Mouse (Mus musculus) right cerebral cortex, postnatal 36 days (tissue): ENCODE measurements around the gene Itsn1.

Experiments
- DNase-seq, 2 experiments: peaks; one replicate each; pipeline ENCODE4 v3.0.0; 2022; ENCODE audit warnings: low spot score in 2 of 2, mixed read lengths in 1 of 2

Gene Itsn1

DNA sequence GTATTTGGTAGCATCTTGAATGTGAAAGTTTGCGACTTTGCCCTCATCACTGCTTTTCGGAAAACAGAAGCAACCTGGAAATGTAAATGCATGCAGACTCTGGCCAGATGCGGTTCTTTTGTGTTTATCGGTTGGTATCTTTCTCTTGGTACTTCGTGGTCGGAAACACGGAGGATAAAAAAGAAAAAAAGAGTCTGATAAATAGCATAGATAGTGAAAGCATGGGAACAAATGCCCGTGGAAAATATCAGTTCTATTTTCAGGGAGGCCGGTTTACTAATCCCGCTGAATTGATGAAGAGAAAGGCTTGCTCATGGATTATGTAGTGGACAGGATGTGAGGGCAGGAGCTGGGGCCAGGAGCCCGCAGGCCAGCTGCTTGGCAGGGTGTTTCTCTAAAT lies 1.4 kb downstream of the Itsn1 start:
- DNase-seq, result no peak

DNA sequence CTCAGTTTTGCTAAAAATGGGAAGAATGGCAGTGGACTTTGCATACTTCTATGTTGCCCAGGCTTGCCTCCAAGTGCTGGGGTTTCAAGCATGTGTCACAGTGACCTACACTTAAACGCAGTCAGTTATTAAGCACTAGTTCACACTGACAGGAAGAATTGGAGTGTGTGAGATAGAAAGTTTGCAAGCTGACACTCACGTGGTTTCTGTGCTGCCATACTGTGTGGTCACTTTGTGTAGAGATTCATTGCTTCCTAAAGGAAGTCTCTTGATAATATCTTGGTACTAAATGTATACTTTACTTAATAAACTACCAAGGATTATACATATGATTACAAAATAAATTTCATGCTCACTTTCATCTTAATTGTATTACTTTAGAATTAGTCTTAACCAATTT lies 3.7 kb downstream of the Itsn1 start:
- no peak for DNase-seq

DNA sequence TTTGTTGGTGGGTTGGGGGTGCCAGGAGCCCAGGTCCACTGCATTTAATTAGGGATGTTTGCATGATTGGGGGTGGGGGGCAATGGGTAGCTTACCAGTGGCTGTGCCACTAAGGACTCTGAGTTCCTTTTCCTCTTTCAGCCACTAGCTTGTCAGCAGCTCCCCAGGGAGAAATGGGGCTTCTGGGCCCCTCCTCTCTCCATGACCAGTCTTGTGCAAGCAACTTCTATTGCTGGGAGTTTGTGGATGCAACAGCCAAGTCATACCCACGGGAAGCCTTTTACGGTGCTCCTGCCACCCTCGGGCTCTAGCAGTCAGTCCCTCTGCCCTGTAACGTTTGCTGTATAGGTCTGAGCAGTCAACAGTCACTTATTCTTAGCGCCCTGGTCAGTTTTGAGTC lies 5.7 kb downstream of the Itsn1 start:
- DNase-seq, result no peak

DNA sequence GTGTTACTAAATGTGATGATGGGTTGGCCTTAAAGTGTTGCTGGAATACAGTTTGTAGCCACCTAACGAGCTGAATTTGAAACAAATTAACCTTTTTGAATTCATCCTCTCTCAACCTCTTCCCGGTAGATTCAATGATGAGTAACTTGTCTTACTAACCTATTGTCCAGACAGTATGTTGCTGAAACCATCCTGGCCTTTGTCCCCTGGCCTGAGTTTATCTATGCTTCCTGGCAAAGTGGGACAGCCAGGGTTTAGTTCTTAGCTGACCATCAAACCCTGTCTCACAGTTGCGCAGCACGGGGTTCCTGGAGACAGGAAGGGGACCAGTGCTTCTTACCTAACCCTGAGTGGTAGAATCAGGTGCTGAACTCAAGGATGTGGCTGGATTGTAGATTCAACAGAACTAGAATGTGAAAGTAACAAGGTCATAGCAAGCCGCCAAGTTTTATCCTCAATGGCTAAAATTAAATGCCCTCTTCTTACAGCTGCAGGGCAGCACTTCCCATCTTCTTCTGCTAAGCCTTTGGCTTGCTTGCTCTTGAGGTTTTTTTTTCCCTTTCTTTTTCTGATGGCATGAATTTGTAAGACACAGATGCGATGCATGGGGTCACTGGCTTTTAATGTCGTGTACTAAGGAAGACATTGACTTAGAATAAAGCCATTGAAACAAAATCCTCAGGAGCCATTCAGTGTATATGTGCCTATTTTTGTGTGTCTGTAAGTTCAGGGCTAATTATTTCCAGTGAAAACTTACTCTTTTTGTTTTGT lies 7.2 kb downstream of the Itsn1 start:
- no peak for DNase-seq

DNA sequence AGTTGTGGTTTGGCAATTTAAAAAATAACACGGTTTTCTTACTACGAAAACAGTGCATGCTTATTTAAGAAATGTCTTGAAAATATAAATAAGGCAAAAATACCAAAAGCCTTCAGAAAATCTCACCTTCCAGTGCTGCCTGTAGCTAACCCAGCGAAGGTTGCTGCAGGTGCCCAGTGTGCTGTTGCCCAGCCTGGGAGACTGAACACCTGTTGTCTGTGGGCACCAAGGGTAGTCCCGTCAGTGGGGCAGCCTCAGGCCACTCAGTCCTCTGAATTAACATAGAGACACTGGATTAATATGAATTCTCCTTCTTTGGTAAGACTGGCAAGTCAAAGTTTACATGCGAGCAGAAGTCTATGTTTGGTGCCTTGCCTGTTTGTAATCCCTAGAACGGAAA lies 9.4 kb downstream of the Itsn1 start:
- DNase-seq, result no peak

DNA sequence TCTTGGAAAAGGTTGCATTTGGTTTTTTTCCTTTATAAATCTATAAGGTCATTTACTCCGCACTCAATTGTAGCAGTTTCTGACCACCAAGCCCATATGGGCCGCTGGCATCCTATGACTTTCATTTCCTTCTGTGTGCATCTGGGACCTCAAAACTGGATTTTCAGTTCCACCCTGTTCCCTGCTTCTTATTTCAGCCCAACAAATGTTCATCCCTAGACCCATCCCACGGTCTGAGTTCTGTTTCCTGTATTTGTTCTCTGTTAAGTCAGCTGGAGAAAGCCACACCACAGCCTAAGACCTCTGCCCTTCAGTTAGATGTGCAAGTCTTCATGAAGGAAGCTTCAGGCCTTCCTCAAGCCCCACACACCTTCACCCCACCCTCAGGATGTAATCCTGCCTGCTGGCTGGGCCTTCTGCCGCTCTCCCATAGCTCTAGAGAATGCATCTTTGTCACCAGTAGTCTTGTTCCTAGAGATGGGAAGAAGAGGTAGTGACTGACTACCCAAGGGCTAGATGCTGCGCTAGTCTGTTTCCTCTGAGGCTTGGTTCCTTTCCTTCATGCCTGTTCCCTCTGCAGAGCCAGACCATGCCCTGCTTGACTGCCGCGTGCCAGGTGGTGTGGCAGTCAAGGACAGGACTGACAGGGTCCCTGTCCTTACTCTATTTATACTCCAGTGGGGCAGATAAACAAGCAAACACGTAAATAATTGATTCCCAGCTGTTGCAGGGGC lies 11.3 kb downstream of the Itsn1 start:
- no peak for DNase-seq

DNA sequence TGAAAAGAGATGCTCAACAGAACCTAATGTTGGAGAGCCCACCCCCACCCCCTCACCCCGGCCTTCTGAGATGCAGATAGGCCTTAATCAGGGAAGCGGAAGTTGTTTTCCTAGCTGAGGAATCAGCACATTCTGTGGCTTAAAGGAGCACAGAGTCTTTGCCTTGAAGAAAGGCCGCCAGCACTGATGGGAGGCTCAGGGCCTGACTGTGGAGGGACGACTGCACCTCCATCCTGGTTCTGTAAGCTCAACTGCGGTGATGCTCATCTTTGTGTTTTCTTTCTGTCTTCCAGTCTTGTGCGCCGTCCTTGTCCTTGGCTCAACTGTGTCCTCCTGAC lies 11.8 kb downstream of the Itsn1 start:
- no peak for DNase-seq

DNA sequence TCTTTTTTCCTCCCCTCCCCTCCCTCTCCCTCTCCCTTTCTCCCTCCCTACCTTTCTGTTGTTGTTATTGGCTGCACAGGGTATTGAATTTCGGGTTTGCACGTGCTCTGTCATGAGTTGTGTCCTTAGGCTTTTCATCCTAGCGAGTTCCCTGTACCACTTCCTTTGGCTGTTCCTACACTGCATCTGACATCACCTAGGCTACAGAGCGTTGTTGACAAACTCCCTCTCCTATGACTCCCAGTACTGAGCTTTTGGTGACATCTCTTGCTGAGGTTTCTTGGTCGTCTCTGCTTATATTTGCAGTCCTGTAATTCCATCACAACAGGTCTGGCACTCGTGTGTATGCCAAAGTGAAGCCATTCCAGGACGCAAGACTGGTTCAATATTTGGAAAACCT lies 14.0 kb downstream of the Itsn1 start:
- DNase-seq, result no peak

DNA sequence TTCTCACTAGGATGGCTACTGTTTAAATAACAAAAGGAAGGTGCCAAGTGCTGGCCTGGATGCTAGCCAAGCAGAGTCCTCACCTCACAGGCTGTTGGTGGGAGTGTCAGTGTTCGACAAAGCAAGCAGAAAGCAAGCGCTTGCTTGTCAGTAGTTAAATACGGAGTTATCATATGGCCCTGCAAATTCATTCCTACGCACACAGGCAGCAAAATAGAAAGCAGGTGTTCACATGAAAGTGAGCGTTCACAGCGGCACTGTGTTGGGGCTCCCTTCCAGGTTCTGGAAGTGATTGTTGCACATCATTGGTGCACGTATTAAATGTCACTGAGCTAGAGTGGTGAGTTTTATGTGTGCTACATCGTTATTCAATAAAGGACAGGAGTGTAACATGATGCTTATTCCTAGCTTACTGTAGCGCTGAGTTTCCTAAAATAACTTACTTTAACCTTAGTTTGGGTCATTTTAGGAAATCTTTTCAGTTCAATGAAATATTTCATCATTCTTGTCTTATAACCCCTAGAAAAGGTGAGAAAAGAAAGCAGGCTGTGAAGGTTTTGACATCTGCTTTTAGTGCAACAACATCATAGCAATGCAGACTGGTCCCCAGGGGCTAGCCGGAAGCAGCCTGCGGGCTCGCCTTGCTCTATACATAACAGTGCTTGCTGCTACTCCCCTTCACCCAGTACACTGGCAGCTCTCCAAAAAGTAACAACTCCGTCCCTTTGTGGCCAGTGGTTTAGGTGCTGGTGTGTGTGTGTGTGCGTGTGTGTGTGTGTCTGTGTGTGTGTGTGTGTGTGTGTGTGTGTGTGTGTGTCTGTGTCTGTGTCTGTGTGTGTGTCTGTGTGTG lies 17.2 kb downstream of the Itsn1 start:
- DNase-seq, result peak; percentile 36 to 48

DNA sequence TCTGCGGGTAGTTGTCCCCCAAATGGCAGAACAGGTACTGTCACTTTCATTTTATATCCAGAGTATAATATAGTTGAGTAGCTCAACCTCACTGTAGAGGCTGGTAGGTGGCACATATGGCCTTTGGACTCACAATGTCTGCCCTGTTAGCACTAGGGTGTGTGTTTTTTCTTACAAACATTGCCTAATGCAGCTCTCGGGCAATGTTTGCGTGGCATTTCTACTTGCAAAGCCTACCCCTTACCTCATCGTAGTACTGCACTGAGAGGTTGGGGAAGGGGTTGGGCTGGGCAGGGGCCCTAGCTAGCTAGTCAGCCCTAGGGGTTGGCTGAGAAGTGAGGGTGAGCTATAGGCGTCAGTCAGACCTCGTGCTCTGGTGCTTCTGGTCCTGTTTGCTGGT lies 18.5 kb downstream of the Itsn1 start:
- no peak for DNase-seq

DNA sequence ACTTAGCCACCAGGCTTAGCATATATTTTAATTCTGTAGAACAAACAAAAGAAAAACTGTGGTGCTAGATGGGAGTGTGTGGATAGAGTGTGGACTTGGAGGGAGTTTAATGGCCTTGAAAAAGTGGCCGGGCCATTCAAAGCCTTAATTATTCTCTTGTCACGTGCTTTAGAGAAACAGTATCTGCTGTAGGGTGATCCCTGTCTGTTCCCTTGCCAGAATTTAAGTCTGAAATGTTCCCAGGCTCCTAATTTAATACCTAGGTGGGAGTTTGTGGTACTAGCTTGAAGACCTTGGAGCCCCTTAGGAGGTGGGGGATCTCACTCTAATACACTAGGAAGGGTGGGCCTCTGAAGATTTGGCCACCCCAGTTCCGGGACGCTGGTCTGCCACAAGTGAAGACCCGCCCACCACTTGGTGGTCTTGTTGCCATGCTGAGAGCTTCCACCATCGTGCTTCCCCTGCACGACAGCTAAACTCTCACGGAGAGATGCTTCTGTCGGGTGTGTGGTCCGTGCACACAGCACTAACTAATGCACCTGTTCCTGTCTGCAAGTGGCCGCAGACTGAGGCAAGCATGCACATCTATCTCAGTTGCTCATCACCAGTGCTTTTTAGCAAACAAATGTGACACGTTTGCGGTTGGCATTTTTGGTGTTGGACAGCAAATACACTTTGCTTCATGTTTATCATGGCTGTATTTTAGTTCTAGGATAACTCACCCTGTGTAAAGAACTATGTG lies 22.7 kb downstream of the Itsn1 start:
- no peak for DNase-seq

DNA sequence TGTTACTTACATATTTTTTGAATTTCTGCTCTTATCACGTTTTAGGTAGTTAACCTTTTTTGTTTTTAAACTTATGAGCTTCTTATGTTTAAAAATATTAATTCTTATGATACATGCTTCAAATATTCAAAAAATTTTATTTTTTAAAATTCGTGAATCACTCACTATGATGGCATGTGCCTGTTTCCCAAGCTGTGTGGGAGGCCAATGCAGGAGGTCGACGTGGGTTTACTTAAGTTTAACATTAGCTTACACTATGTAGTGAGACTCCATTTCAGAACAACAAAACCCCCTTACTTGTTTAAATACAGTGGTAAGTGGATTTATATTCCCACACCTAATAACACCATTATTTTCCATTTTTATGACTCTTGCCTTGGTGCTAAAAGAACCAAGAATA lies 24.5 kb downstream of the Itsn1 start:
- DNase-seq, result no peak

DNA sequence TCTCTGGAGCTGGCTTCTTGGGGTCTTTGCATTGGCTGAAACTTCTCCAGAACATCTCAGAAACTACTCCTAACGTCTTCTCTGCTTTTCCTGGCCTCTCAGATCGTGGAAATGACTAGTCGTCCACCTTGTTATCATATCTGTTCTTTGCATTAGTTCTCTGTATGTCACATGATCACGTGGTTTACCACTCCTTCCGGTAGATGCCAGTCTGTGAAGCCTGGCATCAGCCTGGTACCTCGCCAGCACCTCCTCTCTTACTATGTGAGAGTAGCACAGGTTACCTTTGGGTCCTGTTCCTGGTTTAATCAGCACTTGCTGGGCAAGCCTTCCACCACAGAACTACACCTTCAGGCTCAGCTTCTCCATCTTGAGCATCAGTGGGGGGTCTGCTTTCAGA lies 25.9 kb downstream of the Itsn1 start:
- DNase-seq, result no peak

DNA sequence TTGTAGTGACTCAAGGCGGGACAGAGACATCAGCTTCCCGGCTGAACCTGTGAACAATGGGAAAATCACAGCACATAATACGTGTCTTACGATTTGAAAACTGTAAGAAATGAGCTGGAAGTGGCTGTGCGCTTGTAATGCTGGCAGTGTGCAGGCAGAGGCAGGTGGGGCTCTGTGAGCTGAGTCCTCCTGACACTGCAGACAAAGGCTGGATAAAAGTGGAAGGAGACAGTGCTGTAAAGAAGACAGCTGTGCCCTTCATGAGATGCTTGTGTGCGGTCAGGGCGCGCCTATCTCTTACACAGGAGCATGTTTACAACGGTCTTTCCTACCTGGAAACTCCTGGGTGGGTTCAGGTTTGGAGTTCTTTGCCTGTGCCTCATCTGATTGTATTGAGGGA lies 32.1 kb downstream of the Itsn1 start:
- no peak for DNase-seq

DNA sequence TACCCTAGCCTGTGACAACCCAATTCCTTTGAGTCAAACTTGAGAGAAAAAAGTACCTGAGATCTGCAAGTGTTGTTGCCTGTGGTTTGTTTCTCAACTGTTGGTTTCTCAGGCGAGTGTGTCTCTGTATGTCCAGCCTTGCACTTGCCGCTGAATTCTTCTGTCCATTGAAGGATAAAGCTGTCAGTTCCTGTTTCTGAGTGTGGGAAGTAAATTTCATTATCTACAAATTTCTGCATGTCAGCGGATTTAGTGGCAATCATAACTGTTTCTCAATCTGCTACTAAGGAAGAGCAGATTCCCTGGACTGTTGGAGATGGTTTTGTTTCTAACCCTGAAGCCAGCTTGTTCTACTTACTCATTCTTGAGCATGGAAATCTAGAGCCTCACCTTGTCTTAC lies 32.7 kb downstream of the Itsn1 start:
- DNase-seq, result no peak

DNA sequence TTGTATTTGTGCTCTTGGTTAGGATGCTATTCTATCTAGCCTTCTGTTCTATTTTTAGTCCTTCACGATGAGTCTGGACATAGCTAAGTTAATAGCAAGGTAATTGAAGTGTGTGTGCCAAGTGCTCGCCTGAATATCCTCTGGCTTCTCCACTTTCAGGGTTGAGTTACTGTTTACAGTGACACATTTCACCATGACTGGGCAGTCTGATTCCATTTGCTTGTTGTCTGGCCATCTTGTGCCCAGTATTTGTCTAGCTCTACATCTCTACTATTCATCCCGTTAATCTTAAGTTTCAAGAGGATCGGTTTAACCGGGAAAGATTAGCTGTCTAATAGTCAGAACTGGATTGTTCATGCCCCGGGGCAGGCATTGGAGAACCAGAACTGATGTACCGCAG lies 33.4 kb downstream of the Itsn1 start:
- DNase-seq, result no peak

DNA sequence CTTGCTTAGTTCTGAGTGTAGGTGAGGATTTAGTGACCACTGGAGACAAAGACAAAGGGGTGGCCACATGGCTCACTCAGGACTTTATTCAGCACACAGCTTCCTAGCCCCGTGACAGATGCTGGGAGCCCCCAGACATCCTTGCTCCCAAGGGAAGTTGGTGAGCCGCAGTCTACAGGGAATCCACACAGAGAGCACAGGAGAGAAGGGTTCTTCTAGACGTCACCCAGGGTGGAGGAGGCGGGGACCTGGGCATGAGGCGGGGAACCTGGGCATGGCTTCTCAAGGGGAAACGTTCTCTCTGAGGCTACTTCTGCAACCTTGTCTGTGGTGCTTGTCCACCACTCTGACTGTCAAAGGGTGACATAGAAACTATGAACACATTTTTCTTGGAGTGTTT lies 34.9 kb downstream of the Itsn1 start:
- DNase-seq, result no peak

DNA sequence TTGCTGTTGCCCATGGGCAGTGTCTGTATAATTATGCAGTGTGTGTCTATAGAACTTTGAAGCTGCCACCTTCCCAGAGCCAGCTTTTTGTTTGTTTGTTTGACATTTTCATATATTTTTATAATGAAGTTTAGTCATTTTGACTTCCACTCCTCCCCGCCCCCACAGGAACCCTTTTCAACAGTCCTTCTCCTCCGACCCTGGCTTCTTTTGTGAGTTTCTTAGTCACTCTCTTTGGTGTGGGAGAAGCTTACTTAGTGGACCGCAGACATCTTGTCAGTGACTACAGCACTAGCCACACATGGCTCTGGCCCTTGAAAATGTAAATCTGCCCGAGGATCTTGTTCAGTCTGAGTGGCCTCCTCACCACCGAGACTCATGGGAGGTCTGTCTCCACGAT lies 35.3 kb downstream of the Itsn1 start:
- no peak for DNase-seq

DNA sequence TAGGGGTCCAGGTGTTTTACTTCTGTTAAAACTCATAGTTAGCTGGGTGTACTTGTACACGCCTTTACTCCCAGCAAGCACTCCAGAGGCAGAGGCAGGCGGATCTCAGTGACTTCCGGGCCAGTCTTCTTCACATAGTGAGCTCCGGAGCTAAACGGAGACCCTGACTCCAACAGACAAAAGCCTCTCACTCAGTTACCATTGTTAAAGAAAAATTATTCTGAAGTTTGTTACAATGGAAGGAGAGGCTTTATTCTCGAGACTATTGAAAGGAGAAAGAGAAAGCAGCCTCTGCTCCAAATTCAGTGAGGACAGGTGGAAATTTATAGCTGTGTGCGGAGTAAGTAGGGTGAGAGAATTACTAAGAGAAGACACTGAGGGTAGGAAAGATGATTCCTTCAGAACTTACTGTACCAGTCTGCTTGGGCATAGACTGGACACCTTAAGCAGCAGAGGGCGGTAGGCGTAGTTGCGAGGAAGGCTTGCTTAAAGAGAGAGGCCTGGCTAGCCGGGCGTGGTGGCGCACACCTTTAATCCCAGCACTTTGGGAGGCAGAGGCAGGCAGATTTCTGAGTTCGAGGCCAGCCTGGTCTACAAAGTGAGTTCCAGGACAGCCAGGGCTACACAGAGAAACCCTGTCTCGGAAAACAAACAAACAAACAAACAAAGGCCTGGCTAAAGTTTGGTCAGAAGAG lies 36.2 kb downstream of the Itsn1 start:
- no peak for DNase-seq

DNA sequence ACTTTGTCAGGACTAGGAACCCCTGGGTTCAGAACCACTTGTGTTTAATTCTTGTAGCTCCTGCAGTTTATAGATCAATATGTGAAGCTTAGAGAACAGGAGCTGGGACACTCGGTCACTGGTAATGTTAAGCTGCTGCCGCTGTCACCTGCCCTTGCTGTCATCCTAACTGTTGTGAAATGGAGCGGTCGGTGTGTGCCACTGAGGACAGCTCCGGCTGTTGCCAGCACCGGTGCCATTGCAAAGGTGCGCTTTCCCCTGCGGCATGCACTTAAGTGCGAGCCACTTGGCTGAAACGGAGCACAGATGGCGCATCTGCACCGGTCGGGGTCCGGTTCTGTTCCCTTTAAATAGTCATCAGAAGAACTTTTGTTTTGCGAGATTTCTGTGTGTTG lies 36.7 kb downstream of the Itsn1 start:
- no peak for DNase-seq

DNA sequence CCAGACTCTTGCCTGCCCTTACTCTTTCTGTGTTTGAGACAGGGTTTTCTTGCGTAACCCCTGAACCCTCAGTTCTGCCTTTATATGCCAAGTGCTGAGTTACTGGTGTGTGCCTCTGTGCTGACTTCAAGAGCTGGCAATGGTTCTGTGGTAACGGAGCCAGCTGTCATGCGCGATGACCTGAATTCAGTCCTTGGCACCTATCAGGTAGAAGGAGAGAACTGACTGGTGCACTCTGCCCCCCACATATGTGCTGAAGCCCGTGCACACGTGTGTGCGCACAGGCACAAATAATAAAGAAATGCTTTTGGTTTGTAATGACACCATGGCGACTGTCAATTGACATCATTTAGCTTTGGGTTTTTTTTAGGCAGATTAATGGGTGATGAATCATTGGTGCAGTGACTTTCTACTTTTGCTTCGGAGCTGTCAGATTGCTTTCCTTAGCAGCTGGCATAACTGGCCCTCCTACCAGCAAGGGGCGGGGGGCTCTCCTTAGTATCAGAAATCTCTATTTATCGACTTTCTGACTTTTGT lies 38.2 kb downstream of the Itsn1 start:
- no peak for DNase-seq
